Mouse (Mus musculus): ENCODE measurements around the gene Ppil2. TPM values are rescaled to one million over a fixed set of nuclear protein-coding genes. Genes with fewer than 3 reads are reported as not detected.

The Ppil2 gene
- polyA plus RNA-seq, 1 experiment from 2014 or later, result 153 TPM

GRCm38 (mm10) chr16:17117309-17117799 lies 6.3 kb upstream of the Ppil2 start:
- H3K4me1 ChIP-seq (ENCODE audit: control insufficient read depth, insufficient read depth, low read length), result no peaks in the 10 kb centered on the region
- H3K9me3 ChIP-seq (replicated peaks; ENCODE audit: control insufficient read depth, low read length, poor library complexity, severe bottlenecking), result no peaks in the 10 kb centered on the region
- H3K27me3 ChIP-seq (ENCODE audit: control insufficient read depth, insufficient read depth, low read depth, low read length), result no peaks in the 10 kb centered on the region
- H3K4me3 ChIP-seq (ENCODE audit: low read depth, low read length), result no peak overlapping the region
- no peak overlapping the region for H3K4me2 ChIP-seq (ENCODE audit: low read length)
- no peak for ATAC-seq
- H3K9ac ChIP-seq (ENCODE audit: low read depth, low read length), result no peak overlapping the region
- H3K27ac ChIP-seq (ENCODE audit: low read length), result no peak overlapping the region
- WGBS, result 88% methylated on average over 5 of the region's 5 CpGs
- H3K36me3 ChIP-seq (ENCODE audit: control insufficient read depth, insufficient read depth, low read length), result no peaks in the 10 kb centered on the region

GRCm38 (mm10) chr16:17104600-17104999 lies 6.5 kb downstream of the Ppil2 start:
- no peaks in the 10 kb centered on the region for H3K9me3 ChIP-seq (replicated peaks; ENCODE audit: control insufficient read depth, low read length, poor library complexity, severe bottlenecking)
- H3K36me3 ChIP-seq (ENCODE audit: control insufficient read depth, insufficient read depth, low read length), result peaks cover 22% of the 10 kb centered on the region
- H3K9ac ChIP-seq (ENCODE audit: low read depth, low read length), result no peak overlapping the region
- H3K27me3 ChIP-seq (ENCODE audit: control insufficient read depth, insufficient read depth, low read depth, low read length), result no peaks in the 10 kb centered on the region
- no peak for ATAC-seq
- no peak overlapping the region for H3K4me2 ChIP-seq (ENCODE audit: low read length)
- no peak overlapping the region for H3K4me3 ChIP-seq (ENCODE audit: low read depth, low read length)
- H3K27ac ChIP-seq (ENCODE audit: low read length), result no peak overlapping the region
- H3K4me1 ChIP-seq (ENCODE audit: control insufficient read depth, insufficient read depth, low read length), result peaks cover 4% of the 10 kb centered on the region
- WGBS, result 83% methylated on average over 4 of the region's 4 CpGs

- Histone ChIP-seq H3K27ac (ENCODE audit: low read length) (no peak overlapping the region), H3K4me2 (ENCODE audit: low read length) (no peak overlapping the region), H3K4me3 (ENCODE audit: low read depth, low read length) (no peak overlapping the region), H3K4me1 (ENCODE audit: control insufficient read depth, insufficient read depth, low read length) (no peaks in the 10 kb centered on the region; the same call in 1 of the 2 replicates), H3K36me3 (ENCODE audit: control insufficient read depth, insufficient read depth, low read length) (peaks cover 29% of the 10 kb centered on the region), H3K9ac (ENCODE audit: low read depth, low read length) (no peak overlapping the region), H3K9me3 (replicated peaks; ENCODE audit: control insufficient read depth, low read length, poor library complexity, severe bottlenecking) (no peaks in the 10 kb centered on the region), H3K27me3 (ENCODE audit: control insufficient read depth, insufficient read depth, low read depth, low read length) (no peaks in the 10 kb centered on the region)
- no peak for ATAC-seq
- 62% methylated on average over 7 of the region's 7 CpGs for WGBS
Measured at GRCm38 (mm10) chr16:17102630-17103220, 8.3 kb downstream of the Ppil2 start.

- Histone ChIP-seq H3K27me3 (ENCODE audit: control insufficient read depth, insufficient read depth, low read depth, low read length) (no peaks in the 10 kb centered on the region), H3K36me3 (ENCODE audit: control insufficient read depth, insufficient read depth, low read length) (peaks cover 40% of the 10 kb centered on the region), H3K9ac (ENCODE audit: low read depth, low read length) (no peak overlapping the region), H3K9me3 (replicated peaks; ENCODE audit: control insufficient read depth, low read length, poor library complexity, severe bottlenecking) (no peaks in the 10 kb centered on the region), H3K4me3 (ENCODE audit: low read depth, low read length) (no peak overlapping the region), H3K4me1 (ENCODE audit: control insufficient read depth, insufficient read depth, low read length) (no peaks in the 10 kb centered on the region), H3K4me2 (ENCODE audit: low read length) (no peak overlapping the region), H3K27ac (ENCODE audit: low read length) (no peak overlapping the region)
- no peak for ATAC-seq
- 94% methylated on average over 3 of the region's 3 CpGs for WGBS
Measured at GRCm38 (mm10) chr16:17096938-17097337, 14.1 kb downstream of the Ppil2 start.

- Histone ChIP-seq H3K27me3 (ENCODE audit: control insufficient read depth, insufficient read depth, low read depth, low read length) (no peaks in the 10 kb centered on the region), H3K9ac (ENCODE audit: low read depth, low read length) (no peak overlapping the region), H3K4me3 (ENCODE audit: low read depth, low read length) (no peak overlapping the region), H3K4me2 (ENCODE audit: low read length) (no peak overlapping the region), H3K27ac (ENCODE audit: low read length) (no peak overlapping the region), H3K36me3 (ENCODE audit: control insufficient read depth, insufficient read depth, low read length) (peaks cover 58% of the 10 kb centered on the region), H3K4me1 (ENCODE audit: control insufficient read depth, insufficient read depth, low read length) (no peaks in the 10 kb centered on the region), H3K9me3 (replicated peaks; ENCODE audit: control insufficient read depth, low read length, poor library complexity, severe bottlenecking) (no peaks in the 10 kb centered on the region)
- WGBS, result 71% methylated on average over 3 of the region's 3 CpGs
- no peak for ATAC-seq
Measured at GRCm38 (mm10) chr16:17088346-17088745, 22.7 kb downstream of the Ppil2 start.

GRCm38 (mm10) chr16:17086669-17087193 lies 24.3 kb downstream of the Ppil2 start:
- WGBS, result 78% methylated on average over 13 of the region's 13 CpGs
- no peak overlapping the region for H3K9ac ChIP-seq (ENCODE audit: low read depth, low read length)
- H3K27ac ChIP-seq (ENCODE audit: low read length), result no peak overlapping the region
- no peak overlapping the region for H3K4me3 ChIP-seq (ENCODE audit: low read depth, low read length)
- no peak for ATAC-seq
- peaks cover 63% of the 10 kb centered on the region for H3K36me3 ChIP-seq (ENCODE audit: control insufficient read depth, insufficient read depth, low read length)
- H3K4me2 ChIP-seq (ENCODE audit: low read length), result no peak overlapping the region
- no peaks in the 10 kb centered on the region for H3K4me1 ChIP-seq (ENCODE audit: control insufficient read depth, insufficient read depth, low read length)
- no peaks in the 10 kb centered on the region for H3K27me3 ChIP-seq (ENCODE audit: control insufficient read depth, insufficient read depth, low read depth, low read length)
- no peaks in the 10 kb centered on the region for H3K9me3 ChIP-seq (replicated peaks; ENCODE audit: control insufficient read depth, low read length, poor library complexity, severe bottlenecking)

GRCm38 (mm10) chr16:17086241-17086640 lies 24.8 kb downstream of the Ppil2 start:
- Histone ChIP-seq H3K36me3 (ENCODE audit: control insufficient read depth, insufficient read depth, low read length) (peaks cover 62% of the 10 kb centered on the region), H3K27ac (ENCODE audit: low read length) (no peak overlapping the region), H3K4me1 (ENCODE audit: control insufficient read depth, insufficient read depth, low read length) (no peaks in the 10 kb centered on the region), H3K4me2 (ENCODE audit: low read length) (no peak overlapping the region), H3K9me3 (replicated peaks; ENCODE audit: control insufficient read depth, low read length, poor library complexity, severe bottlenecking) (no peaks in the 10 kb centered on the region), H3K27me3 (ENCODE audit: control insufficient read depth, insufficient read depth, low read depth, low read length) (no peaks in the 10 kb centered on the region), H3K4me3 (ENCODE audit: low read depth, low read length) (no peak overlapping the region), H3K9ac (ENCODE audit: low read depth, low read length) (no peak overlapping the region)
- ATAC-seq, result no peak
- 92% methylated on average over 3 of the region's 3 CpGs for WGBS

GRCm38 (mm10) chr16:17085636-17086035 lies 25.4 kb downstream of the Ppil2 start:
- Histone ChIP-seq H3K4me2 (ENCODE audit: low read length) (no peak overlapping the region), H3K4me3 (ENCODE audit: low read depth, low read length) (no peak overlapping the region), H3K9ac (ENCODE audit: low read depth, low read length) (no peak overlapping the region), H3K36me3 (ENCODE audit: control insufficient read depth, insufficient read depth, low read length) (peaks cover 57% of the 10 kb centered on the region), H3K9me3 (replicated peaks; ENCODE audit: control insufficient read depth, low read length, poor library complexity, severe bottlenecking) (no peaks in the 10 kb centered on the region), H3K4me1 (ENCODE audit: control insufficient read depth, insufficient read depth, low read length) (no peaks in the 10 kb centered on the region), H3K27me3 (ENCODE audit: control insufficient read depth, insufficient read depth, low read depth, low read length) (no peaks in the 10 kb centered on the region), H3K27ac (ENCODE audit: low read length) (no peak overlapping the region)
- 98% methylated on average over 4 of the region's 4 CpGs for WGBS
- no peak for ATAC-seq

- H3K36me3 ChIP-seq (ENCODE audit: control insufficient read depth, insufficient read depth, low read length), result peaks cover 41% of the 10 kb centered on the region
- no peaks in the 10 kb centered on the region for H3K9me3 ChIP-seq (replicated peaks; ENCODE audit: control insufficient read depth, low read length, poor library complexity, severe bottlenecking)
- no peak overlapping the region for H3K9ac ChIP-seq (ENCODE audit: low read depth, low read length)
- H3K4me1 ChIP-seq (ENCODE audit: control insufficient read depth, insufficient read depth, low read length), result no peaks in the 10 kb centered on the region
- H3K27ac ChIP-seq (ENCODE audit: low read length), result no peak overlapping the region
- 86% methylated on average over 6 of the region's 6 CpGs for WGBS
- no peak overlapping the region for H3K4me2 ChIP-seq (ENCODE audit: low read length)
- no peaks in the 10 kb centered on the region for H3K27me3 ChIP-seq (ENCODE audit: control insufficient read depth, insufficient read depth, low read depth, low read length)
- no peak for ATAC-seq
- H3K4me3 ChIP-seq (ENCODE audit: low read depth, low read length), result no peak overlapping the region
Measured at GRCm38 (mm10) chr16:17082121-17082792, 28.8 kb downstream of the Ppil2 start.
